Mouse (Mus musculus): ENCODE measurements around the gene Cmtm6.
A peak's percentile ranks its signal among the peaks of the same experiment; 100 is the strongest.

Cmtm6 gene

DNA sequence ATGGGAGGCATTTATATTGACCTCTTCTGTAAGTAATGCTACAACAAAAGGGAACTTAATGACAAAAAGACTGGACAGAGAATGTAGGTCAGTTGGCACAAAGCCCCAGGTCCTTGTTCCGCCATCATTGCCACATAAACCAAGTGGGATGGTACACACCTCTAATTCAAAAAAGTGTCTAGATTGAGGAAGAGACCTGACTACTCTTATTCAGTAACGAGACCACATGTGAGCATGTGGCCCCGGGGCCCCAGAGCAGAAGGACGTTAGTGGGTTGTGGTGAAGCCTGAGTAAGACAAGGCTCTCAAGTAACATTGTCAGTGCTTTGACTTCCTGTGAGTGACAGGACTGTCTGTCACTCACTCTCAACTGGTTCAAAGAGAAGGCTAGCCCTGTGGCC, 39.3 kb downstream of the Cmtm6 start:
- peak in 1 of 2 experiments; percentile 32 for DNase-seq (ENCODE audit: low spot score in 2 of 2)

- DNase-seq (ENCODE audit: low spot score in 2 of 2) = no peak
Measured at GRCm38 (mm10) chr9:114771565-114771964, 40.6 kb downstream of the Cmtm6 start.

DNA sequence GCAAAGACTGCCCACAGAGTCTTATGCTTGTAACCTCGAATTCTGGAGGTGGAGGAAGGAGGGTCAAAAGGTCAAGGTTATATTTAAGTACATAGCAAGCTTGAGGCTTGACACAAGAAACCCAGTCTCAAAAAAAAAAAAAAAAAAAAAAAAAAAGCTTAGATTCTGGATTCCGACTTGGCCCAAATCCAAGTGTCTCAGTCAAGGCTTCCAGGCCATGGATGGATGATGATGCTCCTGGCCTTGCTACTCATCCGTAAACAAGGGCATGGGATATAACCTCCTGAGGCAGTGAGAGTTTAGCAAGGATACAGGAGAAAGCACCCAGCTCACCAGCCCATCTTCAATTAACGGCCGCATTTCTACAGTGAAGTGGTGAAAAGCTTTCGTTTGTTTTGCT, 43.7 kb downstream of the Cmtm6 start:
- no peak for DNase-seq (ENCODE audit: low spot score in 2 of 2)

- peak in 1 of 2 experiments; percentile 26 for DNase-seq (ENCODE audit: low spot score in 2 of 2)
Measured at GRCm38 (mm10) chr9:114775272-114775671, 44.4 kb downstream of the Cmtm6 start.

DNA sequence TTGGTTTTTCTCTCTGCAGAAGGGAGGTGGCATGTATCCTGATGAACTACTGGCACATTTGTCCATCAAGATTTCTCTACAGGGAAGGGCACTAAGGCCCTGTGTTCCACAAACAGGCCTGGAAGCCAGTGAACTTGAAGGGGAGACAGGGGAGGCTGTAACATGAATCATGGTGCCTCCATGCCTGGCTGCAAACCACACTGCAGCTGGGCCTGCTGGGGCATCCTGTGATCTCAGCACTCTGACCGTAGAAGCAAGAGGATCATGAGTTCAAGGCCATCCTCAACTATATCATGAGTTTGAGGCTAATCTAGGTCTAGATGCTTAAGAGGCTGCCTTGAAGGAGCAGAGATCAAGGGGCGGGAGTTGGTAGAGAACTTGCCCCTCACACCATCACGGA, 45.4 kb downstream of the Cmtm6 start:
- DNase-seq (ENCODE audit: low spot score in 2 of 2) = no peak

DNA sequence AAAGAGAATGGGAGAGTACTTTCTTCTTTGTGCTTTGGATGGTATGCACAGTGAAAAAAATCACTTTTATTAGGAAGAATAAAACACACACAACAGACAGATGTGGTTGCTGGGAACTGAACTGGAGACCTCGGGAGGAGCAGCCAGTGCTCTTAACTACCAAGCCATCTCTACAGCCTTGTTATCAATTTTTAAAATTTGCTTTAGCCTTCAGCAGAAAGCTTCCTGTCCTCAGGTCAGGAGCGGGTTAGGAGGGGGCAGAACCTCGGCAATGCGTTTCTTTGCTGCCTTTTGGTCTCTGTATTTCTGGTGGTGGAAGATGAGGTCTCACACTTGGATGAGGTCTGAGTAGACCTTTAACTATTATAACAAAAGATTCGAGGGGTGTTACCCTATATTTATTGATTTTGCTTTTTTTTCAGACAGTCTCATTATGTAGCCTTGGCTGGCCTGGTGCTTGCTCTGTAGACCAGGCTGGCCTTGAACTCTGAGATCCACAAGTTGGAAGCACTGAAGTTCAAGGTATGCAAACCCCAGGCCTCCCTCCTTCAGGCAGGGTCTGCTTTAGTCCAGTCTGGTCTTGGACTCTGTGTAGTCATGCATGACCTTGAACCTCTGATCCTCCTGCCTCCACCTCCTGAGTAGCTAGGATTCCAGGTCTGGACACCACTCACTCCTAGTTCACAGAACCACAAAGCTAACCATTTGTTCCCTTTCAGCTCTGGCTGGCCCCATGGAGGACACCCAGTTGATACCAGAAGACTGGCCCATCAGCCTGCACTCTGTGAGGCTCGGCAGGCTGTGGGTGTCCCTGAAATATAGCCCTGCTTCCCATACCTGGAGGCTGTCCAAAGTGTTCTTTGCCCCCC, 46.5 kb downstream of the Cmtm6 start:
- DNase-seq (ENCODE audit: low spot score in 2 of 2) = no peak

DNA sequence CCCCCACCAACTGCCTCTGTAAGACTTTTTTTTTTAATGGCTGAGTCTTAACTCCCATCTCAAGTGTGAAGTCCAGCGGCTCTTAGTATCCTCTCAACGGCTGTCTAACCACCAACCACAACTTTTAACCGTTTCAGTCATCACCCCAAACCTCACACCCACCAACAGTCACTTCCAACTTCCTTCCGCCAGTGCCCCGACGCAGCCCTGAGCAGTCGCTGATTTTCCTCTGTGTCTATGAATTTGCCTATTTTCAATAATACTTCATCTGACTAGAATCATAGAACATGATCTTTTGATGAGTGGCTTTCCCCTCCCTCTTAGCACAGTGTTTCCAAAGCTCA, 47.1 kb downstream of the Cmtm6 start:
- DNase-seq (ENCODE audit: low spot score in 2 of 2) = no peak

GRCm38 (mm10) chr9:114778877-114779276, 48.0 kb downstream of the Cmtm6 start:
- no peak for DNase-seq (ENCODE audit: low spot score in 2 of 2)

DNA sequence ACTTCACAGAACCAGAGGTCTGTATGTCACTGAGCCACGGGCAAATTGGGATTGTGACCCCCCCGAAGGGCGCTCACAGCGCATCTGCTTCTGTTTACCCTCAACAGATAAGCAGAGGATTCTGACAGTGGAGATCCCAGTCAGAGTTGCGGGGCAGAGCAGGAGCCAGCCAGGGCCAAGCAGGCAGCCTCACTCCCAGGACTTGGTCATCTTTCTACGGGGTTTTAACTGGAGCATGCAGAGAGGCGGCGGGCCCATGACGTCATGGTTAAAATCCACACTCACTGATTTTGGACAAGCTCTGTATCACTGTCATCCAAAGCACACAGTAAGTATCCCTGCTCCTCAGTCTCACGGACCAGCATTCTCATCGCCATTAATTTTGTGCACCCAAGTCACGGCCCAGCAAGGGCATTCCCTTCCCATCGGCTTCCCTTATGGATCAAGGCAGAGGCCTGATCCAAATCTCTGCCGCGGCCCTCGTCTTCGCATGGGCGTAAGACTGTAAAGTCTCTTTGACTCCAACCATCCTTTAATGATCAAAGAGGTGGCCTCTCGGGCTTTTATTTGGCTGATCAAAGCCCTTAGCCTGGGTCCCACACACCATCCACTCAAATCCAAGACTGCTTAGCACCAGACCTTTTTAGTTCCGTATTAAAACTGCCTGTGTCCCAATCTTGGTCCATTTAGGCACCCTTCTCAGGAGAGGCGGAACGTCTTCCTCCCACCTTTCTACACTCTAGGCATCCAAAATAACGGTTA, 49.2 kb downstream of the Cmtm6 start:
- no peak for DNase-seq (ENCODE audit: low spot score in 2 of 2)

DNA sequence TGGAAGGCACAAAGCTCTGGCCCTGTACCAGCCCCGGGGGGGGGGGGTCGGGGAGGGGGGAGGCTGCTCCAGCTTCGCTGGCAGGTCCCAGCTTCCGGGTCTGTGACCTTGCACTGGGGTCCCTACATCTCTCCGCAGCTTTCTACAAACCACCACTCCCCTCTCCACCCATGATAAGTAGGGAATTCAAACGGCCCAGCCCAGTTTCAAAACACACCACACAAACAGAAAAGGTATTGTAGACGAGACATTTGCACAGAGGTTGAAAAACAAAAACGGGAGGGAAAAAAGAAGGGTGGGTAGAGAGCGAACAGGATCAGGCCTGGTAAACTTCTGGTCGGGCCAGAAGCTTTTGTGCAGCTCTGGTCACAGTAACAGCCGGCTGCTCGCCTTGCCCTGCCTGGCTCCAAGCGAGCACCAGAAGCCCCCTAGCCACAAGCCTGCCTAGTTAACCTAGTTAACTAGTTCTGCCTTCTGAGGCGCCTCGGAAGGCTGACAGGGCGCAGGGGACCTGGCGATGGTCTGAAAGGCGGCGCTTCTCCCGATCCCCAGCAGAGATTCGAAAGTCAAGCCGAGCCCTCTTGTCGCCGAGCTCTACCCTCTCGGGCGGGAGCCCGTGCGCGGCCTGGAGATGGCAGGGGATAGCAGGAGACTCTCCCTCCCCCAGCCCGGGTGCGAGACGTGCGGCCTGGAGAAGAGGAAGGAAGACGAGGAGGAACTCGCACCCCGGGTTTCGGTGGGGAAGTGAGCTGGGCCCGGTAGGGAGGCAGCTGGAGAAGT, 50.0 kb downstream of the Cmtm6 start:
- peak; percentile 63 to 83 for DNase-seq (ENCODE audit: low spot score in 2 of 2)

- DNase-seq (ENCODE audit: low spot score in 2 of 2) = peak; percentile 71 to 86
Measured at GRCm38 (mm10) chr9:114781526-114782212, 50.8 kb downstream of the Cmtm6 start, which contains the start of gene Cmtm7. Cmtm7 (minus strand) TSS chr9:114781856.

- DNase-seq (ENCODE audit: low spot score in 2 of 2) = no peak
Measured at GRCm38 (mm10) chr9:114785432-114786125, 54.7 kb downstream of the Cmtm6 start.

GRCm38 (mm10) chr9:114787134-114787533, 56.2 kb downstream of the Cmtm6 start:
- DNase-seq (ENCODE audit: low spot score in 2 of 2) = no peak

- no peak for DNase-seq (ENCODE audit: low spot score in 2 of 2)
Measured at GRCm38 (mm10) chr9:114787716-114788115, 56.8 kb downstream of the Cmtm6 start.

GRCm38 (mm10) chr9:114788697-114789096, 57.8 kb downstream of the Cmtm6 start:
- DNase-seq (ENCODE audit: low spot score in 2 of 2) = no peak

DNA sequence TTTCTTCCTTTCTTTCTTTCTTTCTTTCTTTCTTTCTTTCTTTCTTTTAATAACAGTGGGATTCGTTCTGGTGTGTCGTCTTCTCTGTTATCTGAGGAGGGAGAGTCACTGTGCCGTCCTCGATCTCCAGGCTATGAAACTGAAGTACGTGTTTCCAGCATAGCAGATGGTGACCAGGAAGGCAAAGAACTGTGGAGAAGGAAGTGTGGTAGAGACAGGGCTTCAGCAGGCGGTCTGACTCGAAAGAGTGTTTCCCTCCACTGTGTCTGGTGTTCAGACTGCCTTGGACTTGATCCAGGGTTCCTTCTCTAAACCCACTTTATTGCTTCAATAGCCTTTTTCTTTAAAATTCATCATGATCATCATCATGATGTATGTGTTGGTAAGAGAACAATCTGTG, 58.6 kb downstream of the Cmtm6 start:
- DNase-seq (ENCODE audit: low spot score in 2 of 2) = no peak

DNA sequence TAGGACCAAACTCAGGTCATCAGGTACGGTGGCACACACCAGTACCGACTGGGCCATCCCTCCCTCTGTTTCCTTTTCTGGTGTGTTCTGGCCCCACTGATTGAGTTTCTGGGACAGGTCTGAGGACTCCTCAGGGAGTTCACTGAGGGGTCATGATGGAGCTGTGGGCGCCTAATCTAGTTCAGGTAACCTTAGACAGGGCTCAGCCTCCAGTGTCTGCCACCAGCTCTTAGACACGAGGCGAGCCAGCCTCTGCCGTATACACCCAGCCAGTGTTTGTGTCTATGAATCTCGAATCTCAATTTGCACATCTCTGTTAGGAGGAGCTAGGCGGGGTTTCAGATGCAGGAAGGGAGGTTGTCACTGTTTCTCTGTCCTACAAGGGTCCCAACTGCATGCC, 59.1 kb downstream of the Cmtm6 start:
- no peak for DNase-seq (ENCODE audit: low spot score in 2 of 2)

GRCm38 (mm10) chr9:114793764-114794295, 62.9 kb downstream of the Cmtm6 start:
- no peak for DNase-seq (ENCODE audit: low spot score in 2 of 2)

DNA sequence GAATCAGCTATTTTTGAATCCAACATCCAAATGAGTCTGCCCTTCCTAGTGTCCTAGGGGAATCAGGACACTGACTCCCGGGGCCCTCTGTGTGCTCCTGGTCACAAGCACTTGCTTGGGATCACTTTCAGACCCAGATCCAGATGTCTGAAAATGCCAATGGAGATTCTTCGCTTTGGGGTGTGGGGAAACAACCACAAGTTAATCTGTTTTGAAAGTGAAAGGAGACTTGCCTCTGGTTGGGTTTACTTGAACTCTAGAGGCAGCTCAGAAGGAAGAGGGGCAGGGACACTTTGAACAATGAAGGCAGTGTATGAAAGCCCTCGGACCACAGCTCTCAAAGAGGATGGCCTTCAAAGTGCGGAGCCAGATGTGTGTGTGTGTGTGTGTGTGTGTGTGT, 63.6 kb downstream of the Cmtm6 start:
- DNase-seq (ENCODE audit: low spot score in 2 of 2) = no peak

DNA sequence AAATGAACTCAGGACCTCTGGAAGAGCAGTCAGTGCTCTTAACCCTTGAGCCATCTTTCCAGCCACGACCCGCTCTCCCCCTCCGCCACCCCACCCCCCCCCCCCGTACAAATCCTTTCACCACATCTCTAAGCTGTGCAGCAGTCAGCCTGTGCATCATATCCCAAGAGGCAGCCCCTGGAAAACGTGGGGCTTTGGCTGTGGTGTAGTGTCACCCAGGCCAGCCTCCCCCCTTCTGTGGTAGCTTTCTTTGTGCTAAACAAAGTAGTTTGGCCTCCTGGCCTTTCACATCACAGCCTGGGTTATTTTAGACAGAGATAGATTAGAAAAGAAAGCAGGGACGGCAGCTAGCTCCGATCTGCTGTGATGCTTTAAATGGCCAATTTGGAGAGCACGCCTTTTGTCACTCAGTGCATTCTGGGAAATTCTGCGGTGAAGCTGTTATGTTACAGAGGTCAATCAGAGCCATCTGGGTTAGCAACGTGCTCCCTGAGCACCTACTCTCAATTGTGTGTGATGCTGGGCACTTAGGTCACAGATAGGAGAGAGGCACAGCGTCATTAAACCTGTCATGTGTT, 65.6 kb downstream of the Cmtm6 start:
- no peak for DNase-seq (ENCODE audit: low spot score in 2 of 2)
